Mouse (Mus musculus) ES-E14 (cell line): ENCODE measurements at regions not wholly inside any gene's neighbourhood (a gene's known extent, or its start where the extent isn't known, plus 50 kb on each side); places are given as distances from the start of the nearest gene placed in this dataset.

Experiments
- HCFC1 ChIP-seq: IDR thresholded peaks from 2 replicates; pipeline ENCODE4 v1.6.1; 2012; ENCODE audit warnings: low read length, inconsistent platforms, borderline replicate concordance; ENCODE audit not compliant: insufficient read depth
- MAFK ChIP-seq: IDR thresholded peaks from 2 replicates; pipeline ENCODE4 v1.6.1; 2014; ENCODE audit warnings: mild to moderate bottlenecking, low read depth, low read length, inconsistent platforms; ENCODE audit not compliant: insufficient read depth
- ZC3H11A ChIP-seq: IDR thresholded peaks from 2 replicates; pipeline ENCODE4 v1.6.1; 2012; ENCODE audit warnings: low read depth, mild to moderate bottlenecking, inconsistent platforms, low read length, borderline replicate concordance
- ZNF384 ChIP-seq: IDR thresholded peaks from 2 replicates; pipeline ENCODE4 v1.6.1; 2012; ENCODE audit warnings: low read depth, low read length, inconsistent platforms

- TF ChIP-seq ZNF384 (no peak), MAFK (no peak), ZC3H11A (no peak), HCFC1 (no peak)
These were observed 75.9 kb downstream of the Zbtb18 start for GRCm38 (mm10) chr1:177517934-177518610.
